Mouse (Mus musculus): Measurements from ENCODE around the gene Rfc5. TPM values are rescaled to one million over a fixed set of nuclear protein-coding genes. Genes with fewer than 3 reads are reported as not detected.
A peak's percentile ranks its signal among the peaks of the same experiment; 100 is the strongest.

Rfc5 gene
- polyA plus RNA-seq, 3 experiments from 2014 or later: 18.9 to 65.6 (median 26.8) TPM

GRCm38 (mm10) chr5:117374372-117375049 is 14.3 kb downstream of the Rfc5 start:
- no peak for ATAC-seq

- ATAC-seq: no peak
Measured at GRCm38 (mm10) chr5:117373418-117373817, 15.4 kb downstream of the Rfc5 start.

GRCm38 (mm10) chr5:117370592-117370991 is 18.3 kb downstream of the Rfc5 start:
- ATAC-seq: no peak

GRCm38 (mm10) chr5:117367206-117367605 is 21.6 kb downstream of the Rfc5 start:
- no peak for ATAC-seq

- ATAC-seq: no peak
Measured at GRCm38 (mm10) chr5:117365904-117366561, 22.8 kb downstream of the Rfc5 start.

- no peak for ATAC-seq
Measured at GRCm38 (mm10) chr5:117364821-117365220, 24.0 kb downstream of the Rfc5 start.

- ATAC-seq: no peak
Measured at GRCm38 (mm10) chr5:117363066-117363782, 25.6 kb downstream of the Rfc5 start.

- no peak for ATAC-seq
Measured at GRCm38 (mm10) chr5:117361590-117361989, 27.3 kb downstream of the Rfc5 start.

GRCm38 (mm10) chr5:117360631-117361541 is 28.0 kb downstream of the Rfc5 start:
- ATAC-seq: no peak

GRCm38 (mm10) chr5:117360228-117360515 is 28.7 kb downstream of the Rfc5 start:
- no peak for ATAC-seq

- ATAC-seq: no peak
Measured at GRCm38 (mm10) chr5:117359497-117360227, 29.2 kb downstream of the Rfc5 start.

GRCm38 (mm10) chr5:117358725-117359124 is 30.1 kb downstream of the Rfc5 start:
- ATAC-seq: no peak

GRCm38 (mm10) chr5:117358248-117358630 is 30.6 kb downstream of the Rfc5 start:
- ATAC-seq: peak; percentile 12

GRCm38 (mm10) chr5:117357478-117358247 is 31.2 kb downstream of the Rfc5 start:
- ATAC-seq: peak; percentile 71

GRCm38 (mm10) chr5:117357129-117357477 is 31.7 kb downstream of the Rfc5 start, which contains the start of gene Wsb2:
TSS of gene Wsb2 (plus strand) at chr5:117357304.
- ATAC-seq: peak; percentile 44

GRCm38 (mm10) chr5:117356365-117357128 is 32.3 kb downstream of the Rfc5 start:
- no peak for ATAC-seq

- no peak for ATAC-seq
Measured at GRCm38 (mm10) chr5:117355648-117356303, 33.1 kb downstream of the Rfc5 start.

GRCm38 (mm10) chr5:117354121-117354520 is 34.7 kb downstream of the Rfc5 start:
- no peak for ATAC-seq

GRCm38 (mm10) chr5:117348279-117348678 is 40.6 kb downstream of the Rfc5 start:
- no peak for ATAC-seq

- ATAC-seq: no peak
Measured at GRCm38 (mm10) chr5:117347838-117348237, 41.0 kb downstream of the Rfc5 start.

Measured in inflammation-experienced regulatory T-cells, adult 6 months (primary cell).